Comparison of ENCODE assay signal across 10 mouse cellular contexts in genomic region chr15:98607557-98607956, GRCm38 (mm10). TPM values are rescaled to one million over a fixed set of nuclear protein-coding genes. Genes with fewer than 3 reads are reported as not detected.
DNase-seq lines count a peak whose midpoint lies in the region; ATAC-seq and TF ChIP-seq lines count a peak whose summit lies in the region.
"Had no signal": no experiment of that assay in that cellular context is flagged by ENCODE, and none has a peak within 500 bp of the region (broad histone marks: within the 10 kb centered on the region; RNA-seq: fewer than 3 reads in every experiment).

No protein-coding gene starts in this region.

- H3K4me1 ChIP-seq in erythroblast, embryonic 14.5 days (ENCODE audit: control insufficient read depth): peaks cover 81% of the 10 kb centered on the region
- H3K4me1 ChIP-seq in limb, embryonic 10.5 days: peaks cover 60% of the 10 kb centered on the region
- H3K4me1 ChIP-seq in midbrain, postnatal 0 days (ENCODE audit: insufficient read depth, low read length): peaks cover 12% of the 10 kb centered on the region

- no peak overlapping the region for H3K9ac ChIP-seq in midbrain, postnatal 0 days (replicated peaks; ENCODE audit: low read length, poor library complexity, severe bottlenecking)

- peak overlapping the region; percentile 98; the same call in 1 of the 2 replicates for H3K27ac ChIP-seq in limb, embryonic 10.5 days
- H3K27ac ChIP-seq in midbrain, postnatal 0 days (ENCODE audit: low read depth, low read length): no peak overlapping the region

- WGBS in limb, embryonic 10.5 days: 36% methylated on average over 4 of the region's 4 CpGs
- WGBS in midbrain, postnatal 0 days: 17% methylated on average over 4 of the region's 4 CpGs

- intact Hi-C loops in heart, postnatal 36 days (cut with DNase I): no loop called here

- no peak for ATAC-seq in midbrain, postnatal 0 days (ENCODE audit: low FRiP score)

- peak overlapping the region; percentile 93 for H3K4me2 ChIP-seq in midbrain, postnatal 0 days (ENCODE audit: low read depth, low read length, poor library complexity, severe bottlenecking)

- no peak for TF ChIP-seq CTCF in midbrain, postnatal 0 days (IDR thresholded peaks at IDR 0.05)

- H3K27me3 ChIP-seq in erythroblast, embryonic 14.5 days (ENCODE audit: control insufficient read depth): peaks cover 13% of the 10 kb centered on the region
- H3K27me3 ChIP-seq in limb, embryonic 10.5 days (ENCODE audit: low read depth, poor library complexity, severe bottlenecking): no peaks in the 10 kb centered on the region
- no peaks in the 10 kb centered on the region for H3K27me3 ChIP-seq in midbrain, postnatal 0 days (ENCODE audit: insufficient read depth, low read length)

- peaks cover 43% of the 10 kb centered on the region for H3K36me3 ChIP-seq in erythroblast, embryonic 14.5 days (ENCODE audit: control insufficient read depth)
- H3K36me3 ChIP-seq in limb, embryonic 10.5 days: peaks cover 47% of the 10 kb centered on the region
- H3K36me3 ChIP-seq in midbrain, postnatal 0 days (ENCODE audit: insufficient read depth, low read length): peaks cover 12% of the 10 kb centered on the region

- H3K4me3 ChIP-seq in erythroblast, embryonic 14.5 days (replicated peaks): peak overlapping the region; percentile 86
- peak overlapping the region; percentile 91 for H3K4me3 ChIP-seq in limb, embryonic 10.5 days
- H3K4me3 ChIP-seq in midbrain, postnatal 0 days (ENCODE audit: low read depth, low read length): peak overlapping the region; percentile 92; the same call in 1 of the 2 replicates

- H3K9me3 ChIP-seq in erythroblast, embryonic 14.5 days (ENCODE audit: control insufficient read depth, low read length): peaks cover 11% of the 10 kb centered on the region
- no peaks in the 10 kb centered on the region for H3K9me3 ChIP-seq in limb, embryonic 10.5 days (replicated peaks)
- no peaks in the 10 kb centered on the region for H3K9me3 ChIP-seq in midbrain, postnatal 0 days (ENCODE audit: low read length)

- DNase-seq in MN1 (ENCODE audit: low spot score): peak; percentile 98
- DNase-seq in heart, postnatal 36 days: peak; percentile 84 to 86
- no peak for DNase-seq in limb, embryonic 10.5 days (ENCODE audit: low spot score)
- DNase-seq in midbrain, postnatal 0 days (ENCODE audit: low spot score): no peak
- DNase-seq in frontal cortex, postnatal 25 days (ENCODE audit: low spot score in 2 of 2): no peak
- DNase-seq in layer of hippocampus, adult 8-10 months (ENCODE audit: low spot score in 2 of 2): no peak
- no peak for DNase-seq in left cerebral cortex, adult 18-20 months (ENCODE audit: low spot score in 2 of 2)

RNA-seq across cellular contexts. Expression of gene Adcy6, which starts 2.3 kb away (rescaled TPM):
- polyA plus RNA-seq in erythroblast, embryonic 14.5 days (2012): 1.6 TPM in 2 replicates
- total RNA-seq in heart, postnatal 36 days (2021): 100 to 1,000 TPM; 207 TPM
- 15.7 and 16.5 TPM in 2 replicates for polyA plus RNA-seq in limb, embryonic 10.5 days (2016; fragmentation: Nextera tagmentation; extraction: Ambion mirVana)
- 38.0 and 40.3 TPM in 2 replicates for total RNA-seq in midbrain, postnatal 0 days (2014; rRNA removed)
- 5.5 and 7.2 TPM in 2 replicates for polyA plus RNA-seq in midbrain, postnatal 0 days (2015; fragmentation: Nextera tagmentation; extraction: Ambion mirVana)
- 10 to 100 TPM; 47.3 to 58.6 (median 52.2) TPM for total RNA-seq in layer of hippocampus, adult 8-10 months (2022)
- 10 to 100 TPM; 45.8 to 49.7 TPM for total RNA-seq in left cerebral cortex, adult 18-20 months (2021)

RNA-seq across cellular contexts. Expression of gene Cacnb3, which starts 23.1 kb away (rescaled TPM):
- polyA plus RNA-seq in erythroblast, embryonic 14.5 days (2012): not detected in 2 replicates
- total RNA-seq in heart, postnatal 36 days (2021): 1 to 10 TPM; 3.3 to 4.0 TPM
- 16.6 and 24.2 TPM in 2 replicates for polyA plus RNA-seq in limb, embryonic 10.5 days (2016; fragmentation: Nextera tagmentation; extraction: Ambion mirVana)
- total RNA-seq in midbrain, postnatal 0 days (2014; rRNA removed): 211 and 239 TPM in 2 replicates
- polyA plus RNA-seq in midbrain, postnatal 0 days (2015; fragmentation: Nextera tagmentation; extraction: Ambion mirVana): 150 and 155 TPM in 2 replicates
- total RNA-seq in layer of hippocampus, adult 8-10 months (2022): 100 to 1,000 TPM; 163 to 193 (median 176) TPM
- 100 to 1,000 TPM; 267 to 278 TPM for total RNA-seq in left cerebral cortex, adult 18-20 months (2021)
- total RNA-seq: hematopoietic stem cell, adult 5-6 weeks had no signal

RNA-seq across cellular contexts. Expression of gene 4930415O20Rik, which starts 36.8 kb away (rescaled TPM):
- not detected in 2 replicates for polyA plus RNA-seq in erythroblast, embryonic 14.5 days (2012)
- 1 to 10 TPM; 1.6 TPM for total RNA-seq in heart, postnatal 36 days (2021)
- 0.28 TPM in 1 of 2 replicates, not detected in the other for polyA plus RNA-seq in limb, embryonic 10.5 days (2016; fragmentation: Nextera tagmentation; extraction: Ambion mirVana)
- total RNA-seq in midbrain, postnatal 0 days (2014; rRNA removed): 0.82 TPM in 1 of 2 replicates, not detected in the other
- 0.31 TPM in 1 of 2 replicates, not detected in the other for polyA plus RNA-seq in midbrain, postnatal 0 days (2015; fragmentation: Nextera tagmentation; extraction: Ambion mirVana)
- total RNA-seq in layer of hippocampus, adult 8-10 months (2022): not detected
- total RNA-seq in left cerebral cortex, adult 18-20 months (2021): not detected
- total RNA-seq: ES-E14; hematopoietic stem cell, adult 5-6 weeks had no signal

RNA-seq across cellular contexts. Expression of gene Ccnt1, which starts 36.8 kb away (rescaled TPM):
- 0.41 and 0.61 TPM in 2 replicates for polyA plus RNA-seq in erythroblast, embryonic 14.5 days (2012)
- total RNA-seq in heart, postnatal 36 days (2021): 10 to 100 TPM; 27.6 to 32.1 TPM
- polyA plus RNA-seq in limb, embryonic 10.5 days (2016; fragmentation: Nextera tagmentation; extraction: Ambion mirVana): 60.7 and 68.0 TPM in 2 replicates
- total RNA-seq in midbrain, postnatal 0 days (2014; rRNA removed): 36.1 and 54.6 TPM in 2 replicates
- 47.4 and 49.7 TPM in 2 replicates for polyA plus RNA-seq in midbrain, postnatal 0 days (2015; fragmentation: Nextera tagmentation; extraction: Ambion mirVana)
- total RNA-seq in layer of hippocampus, adult 8-10 months (2022): 10 to 100 TPM; 37.3 to 43.8 (median 42.7) TPM
- total RNA-seq in left cerebral cortex, adult 18-20 months (2021): 10 to 100 TPM; 40.4 to 46.0 TPM

RNA-seq across cellular contexts. Expression of gene Ddx23, which starts 55.1 kb away (rescaled TPM):
- 7.9 and 8.4 TPM in 2 replicates for polyA plus RNA-seq in erythroblast, embryonic 14.5 days (2012)
- total RNA-seq in heart, postnatal 36 days (2021): 10 to 100 TPM; 51.5 to 65.1 TPM
- 21.8 and 25.4 TPM in 2 replicates for polyA plus RNA-seq in limb, embryonic 10.5 days (2016; fragmentation: Nextera tagmentation; extraction: Ambion mirVana)
- 46.7 and 50.5 TPM in 2 replicates for total RNA-seq in midbrain, postnatal 0 days (2014; rRNA removed)
- polyA plus RNA-seq in midbrain, postnatal 0 days (2015; fragmentation: Nextera tagmentation; extraction: Ambion mirVana): 14.0 and 20.5 TPM in 2 replicates
- total RNA-seq in layer of hippocampus, adult 8-10 months (2022): 10 to 100 TPM; 76.3 to 89.4 (median 85.9) TPM
- total RNA-seq in left cerebral cortex, adult 18-20 months (2021): 10 to 100 TPM; 86.9 to 90.6 TPM

Comparison
In these comparisons a context has a peak if more than half of its experiments do, and no peak if none do; other contexts are left out.
1. DNase-seq: peak in MN1 (single experiment) and heart, postnatal 36 days (2 of 2); none in limb, embryonic 10.5 days (single experiment), midbrain, postnatal 0 days (single experiment), frontal cortex, postnatal 25 days (0 of 2), layer of hippocampus, adult 8-10 months (0 of 2) and left cerebral cortex, adult 18-20 months (0 of 2).
2. RNA of gene Cacnb3, which starts 23.1 kb away (total RNA-seq): 267 to 278 TPM in left cerebral cortex, adult 18-20 months, 211 to 239 TPM in midbrain, postnatal 0 days and 163 to 193 TPM in layer of hippocampus, adult 8-10 months; 3.3 to 4.0 TPM in heart, postnatal 36 days; every median in the first group is over 10 times any median in the second.
3. Peak in every context shown above with its lines, with median percentiles within 50 percentile points of each other: H3K4me3 ChIP-seq.